Mouse (Mus musculus) brain, embryonic 14.5 days (tissue): ENCODE results near the gene Rps28.
"Not testable (repeated sequence)": the region's sequence is repeated elsewhere in the genome, so short reads cannot be mapped to it uniquely, and the experiment has no call there.

Experiments used
- CTCF ChIP-seq: fragments of 200-500 bp; IDR thresholded peaks from 2 replicates; pipeline ENCODE4 v1.5.1; 2012; ENCODE audit warnings: inconsistent platforms, mild to moderate bottlenecking, moderate library complexity, borderline replicate concordance; ENCODE audit not compliant: insufficient read depth, insufficient read length; ENCODE audit errors: extremely low read depth
- POLR2A ChIP-seq: fragments of 200-500 bp; IDR thresholded peaks from 2 replicates; pipeline ENCODE4 v1.6.1; 2012; ENCODE audit warnings: mild to moderate bottlenecking, inconsistent platforms, borderline replicate concordance; ENCODE audit not compliant: poor library complexity, insufficient read depth, insufficient read length, severe bottlenecking; ENCODE audit errors: extremely low read depth

GRCm38 (mm10) chr17:33823171-33823570 is 1.2 kb downstream of the Rps28 start:
- not testable (repeated sequence) for TF ChIP-seq CTCF, POLR2A
